Comparison of ENCODE assay signal across 9 mouse cellular contexts in genomic region chr3:117061831-117062230, GRCm38 (mm10).
DNase-seq lines count a peak whose midpoint lies in the region; ATAC-seq and TF ChIP-seq lines count a peak whose summit lies in the region.
"Had no signal": no experiment of that assay in that cellular context is flagged by ENCODE, and none has a peak within 500 bp of the region (broad histone marks: within the 10 kb centered on the region; RNA-seq: fewer than 3 reads in every experiment).

No protein-coding gene starts in this region.

- H3K4me2 ChIP-seq in kidney, embryonic 14.5 days (replicated peaks; ENCODE audit: low read depth, low read length), result no peak overlapping the region

- no peak overlapping the region for H3K4me3 ChIP-seq in kidney, embryonic 14.5 days (ENCODE audit: low read length)
- no peak overlapping the region for H3K4me3 ChIP-seq in lung, adult 2 months (replicated peaks; ENCODE audit: extremely low read depth, low read depth, low read length)

- H3K9me3 ChIP-seq in kidney, embryonic 14.5 days (ENCODE audit: control insufficient read depth, low read length), result 0 out of 2 replicates have a peak, but pooled peaks cover 2% of the 10 kb centered on the region

- no peaks in the 10 kb centered on the region for H3K36me3 ChIP-seq in kidney, embryonic 14.5 days (ENCODE audit: control insufficient read depth, insufficient read depth, low read length)

- no peak overlapping the region for H3K27ac ChIP-seq in kidney, embryonic 14.5 days (ENCODE audit: low read depth, low read length)
- H3K27ac ChIP-seq: macrophage had no signal

- no peak for ATAC-seq in kidney, embryonic 14.5 days (ENCODE audit: low FRiP score, low TSS enrichment)

- no peaks in the 10 kb centered on the region for H3K27me3 ChIP-seq in kidney, embryonic 14.5 days (ENCODE audit: control insufficient read depth, insufficient read depth, low read length)

- TF ChIP-seq CTCF in lung, adult 2 months (IDR thresholded peaks at IDR 0.05; ENCODE audit: insufficient read depth, low read length), result peak; percentile 11; the same call in 1 of the 2 replicates

- H3K9ac ChIP-seq in kidney, embryonic 14.5 days (ENCODE audit: low read depth, low read length), result no peak overlapping the region

- WGBS in kidney, embryonic 14.5 days, result 74% methylated on average over 1 of the region's 1 CpGs
- 85% methylated on average over 1 of the region's 1 CpGs for WGBS in lung, adult 2 months

- no peak for TF ChIP-seq POLR2A in lung, adult 2 months (IDR thresholded peaks at IDR 0.05; ENCODE audit: borderline replicate concordance, extremely low read depth, low read depth, low read length)

- peak; percentile 45 to 60 for DNase-seq in adrenal gland, adult 18-20 months (ENCODE audit: low spot score in 2 of 2)
- DNase-seq in adrenal gland, adult 8-10 months, result no peak
- DNase-seq in kidney, adult 9 months, result peak; percentile 38
- DNase-seq in adrenal gland, postnatal 10 days, result peak; percentile 77
- peak; percentile 21 for DNase-seq in lung, adult 2 months
- no peak for DNase-seq in ovary, postnatal 14 days (ENCODE audit: low spot score)
- no peak for DNase-seq in urinary bladder, adult 2 months (ENCODE audit: low spot score)

- no peaks in the 10 kb centered on the region for H3K4me1 ChIP-seq in kidney, embryonic 14.5 days (ENCODE audit: control insufficient read depth, insufficient read depth, low read length)
- peaks cover 2% of the 10 kb centered on the region; the same call in 1 of the 2 replicates for H3K4me1 ChIP-seq in lung, adult 2 months (ENCODE audit: control insufficient read depth, insufficient read depth, low read length)

Comparison
In these comparisons a context has a peak if more than half of its experiments do, and no peak if none do; other contexts are left out.
1. DNase-seq: peak in adrenal gland, adult 18-20 months (2 of 2), kidney, adult 9 months (single experiment), adrenal gland, postnatal 10 days (single experiment) and lung, adult 2 months (single experiment); none in adrenal gland, adult 8-10 months (single experiment), ovary, postnatal 14 days (single experiment) and urinary bladder, adult 2 months (single experiment).